Mouse (Mus musculus) liver, embryonic 11.5 days (tissue): ENCODE measurements around the gene Kng1. TPM values are rescaled to one million over a fixed set of nuclear protein-coding genes. Genes with fewer than 3 reads are reported as not detected.
"Not testable (repeated sequence)": the region's sequence is repeated elsewhere in the genome, so short reads cannot be mapped to it uniquely, and the experiment has no call there.

Experiments used
- ATAC-seq: fragments of 200-750 bp; cut with Nextera tagmentation; replicated peaks from 2 replicates; pipeline ENCODE4 v1.8.0; 2017; ENCODE audit warnings: moderate number of reproducible peaks, mild to moderate bottlenecking, moderate TSS enrichment, moderate library complexity; ENCODE audit not compliant: low FRiP score
- DNase-seq: peaks from one replicate; pipeline ENCODE4 v3.0.0-alpha.2; 2017; ENCODE audit warnings: low spot score
- H3K27ac ChIP-seq: fragments of 300-500 bp; sonication (generic); 2 replicates; pipeline ENCODE4 v1.5.1; 2014; ENCODE audit warnings: mild to moderate bottlenecking, low read depth, low read length, control low read depth
- H3K27me3 ChIP-seq: fragments of 300-500 bp; sonication (generic); replicated peaks from 2 replicates; pipeline ENCODE4 v1.6.1; 2014; ENCODE audit warnings: low read length, mixed read lengths; ENCODE audit not compliant: control insufficient read depth, insufficient read depth
- H3K36me3 ChIP-seq: fragments of 300-500 bp; sonication (generic); 2 replicates; pipeline ENCODE4 v1.6.1; 2014; ENCODE audit warnings: mild to moderate bottlenecking, low read length, moderate library complexity, mixed read lengths; ENCODE audit not compliant: control insufficient read depth, insufficient read depth
- H3K4me1 ChIP-seq: fragments of 300-500 bp; sonication (generic); replicated peaks from 2 replicates; pipeline ENCODE4 v1.6.1; 2014; ENCODE audit warnings: low read length, mixed read lengths; ENCODE audit not compliant: control insufficient read depth, insufficient read depth
- H3K4me2 ChIP-seq: fragments of 300-500 bp; sonication (generic); 2 replicates; pipeline ENCODE4 v1.6.1; 2014; ENCODE audit warnings: mild to moderate bottlenecking, control low read depth, moderate library complexity
- H3K4me3 ChIP-seq: fragments of 300-500 bp; sonication (generic); 2 replicates; pipeline ENCODE4 v1.5.1; 2014; ENCODE audit warnings: low read depth, low read length, control low read depth
- H3K9ac ChIP-seq: fragments of 300-500 bp; sonication (generic); 2 replicates; pipeline ENCODE4 v1.6.1; 2014; ENCODE audit warnings: low read depth, low read length, control low read depth
- H3K9me3 ChIP-seq: fragments of 300-500 bp; sonication (generic); 2 replicates; pipeline ENCODE4 v1.6.1; 2016; ENCODE audit warnings: low read length, inconsistent platforms, mixed read lengths; ENCODE audit not compliant: control insufficient read depth
- WGBS: fragments of 180-500 bp; shearing (Covaris S2); extraction: QIAGEN DNeasy Blood & Tissue Kit; methylation state at CpG from one replicate; pipeline ENCODE4 v1.1.7; 2014; 5-methylcytosine and 5-hydroxymethylcytosine counted together
- polyA plus RNA-seq: library from polyadenylated mRNA; unstranded; fragments of >200 nt; fragmentation: Nextera tagmentation; extraction: Ambion mirVana; gene quantifications from 2 replicates; pipeline ENCODE4 v1.2.1, GENCODE M21; 2014

The Kng1 gene
- polyA plus RNA-seq, 1 experiment from 2014 or later: 87.0 TPM

DNA sequence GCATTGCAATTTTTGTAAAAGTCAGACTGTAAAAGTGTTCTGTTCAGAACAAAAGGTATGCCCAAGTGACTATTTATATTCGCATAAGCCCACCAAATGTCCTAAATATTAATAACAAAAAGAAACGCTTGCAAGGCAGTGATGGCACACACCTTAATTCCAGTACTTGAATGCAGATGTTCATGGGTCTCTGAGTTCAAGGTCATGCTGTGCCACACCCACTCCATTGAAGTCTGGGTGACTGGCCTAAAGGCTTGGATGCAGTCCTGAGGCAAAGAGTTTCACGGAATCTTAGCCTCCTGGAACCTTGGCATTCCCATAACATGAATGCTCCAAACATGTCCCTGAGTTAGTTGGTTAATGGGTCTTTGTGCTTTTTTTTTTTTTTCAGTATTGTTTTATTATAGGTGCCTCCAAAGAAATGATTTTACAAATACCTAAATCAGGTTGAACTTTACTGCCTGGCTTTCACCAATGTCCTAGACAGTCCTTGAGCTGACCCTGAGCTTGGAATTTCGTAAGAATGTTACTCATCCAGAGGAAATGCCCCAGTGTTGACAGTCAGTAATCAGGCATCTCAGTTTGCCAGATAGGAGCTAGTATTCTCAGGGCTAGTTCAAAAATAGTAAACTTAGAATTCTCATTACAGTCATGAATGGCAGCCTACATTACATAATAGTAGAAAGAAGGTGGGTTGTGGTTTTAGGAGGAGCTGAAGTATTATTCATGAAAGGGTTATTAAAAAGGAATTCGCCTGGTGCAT is 26.8 kb upstream of the Kng1 start:
- DNase-seq (no peak), ATAC-seq (no peak)
- H3K27me3 ChIP-seq: no peaks in the 10 kb centered on the region
- no peak overlapping the region for H3K27ac ChIP-seq
- no peaks in the 10 kb centered on the region for H3K4me1 ChIP-seq
- H3K4me2 ChIP-seq: no peak overlapping the region
- no peaks in the 10 kb centered on the region for H3K9me3 ChIP-seq
- H3K9ac ChIP-seq: no peak overlapping the region
- no peaks in the 10 kb centered on the region for H3K36me3 ChIP-seq
- WGBS: 79% methylated on average over 5 of the region's 5 CpGs
- H3K4me3 ChIP-seq: no peak overlapping the region

DNA sequence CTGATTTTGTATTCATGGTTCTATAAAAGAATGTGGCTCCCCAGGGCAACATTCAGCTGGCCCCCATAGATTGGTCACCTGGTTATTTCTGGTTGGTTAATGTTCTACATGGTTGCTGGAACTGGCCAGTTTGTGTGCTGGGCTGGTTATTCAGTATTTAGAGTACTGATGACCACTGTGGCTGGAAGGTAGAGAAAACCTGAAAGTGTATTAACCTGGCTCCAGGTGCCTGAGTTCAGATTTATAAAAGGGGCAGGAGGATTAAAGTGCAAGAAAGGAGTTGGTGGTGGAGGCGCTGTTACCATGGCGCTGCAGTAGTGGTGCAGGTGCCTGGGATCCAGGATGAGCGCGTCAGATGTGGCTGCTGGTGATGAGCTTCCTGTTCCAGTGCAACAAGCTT is 24.0 kb upstream of the Kng1 start:
- ATAC-seq: no peak
- WGBS: 90% methylated on average over 4 of the region's 4 CpGs

DNA sequence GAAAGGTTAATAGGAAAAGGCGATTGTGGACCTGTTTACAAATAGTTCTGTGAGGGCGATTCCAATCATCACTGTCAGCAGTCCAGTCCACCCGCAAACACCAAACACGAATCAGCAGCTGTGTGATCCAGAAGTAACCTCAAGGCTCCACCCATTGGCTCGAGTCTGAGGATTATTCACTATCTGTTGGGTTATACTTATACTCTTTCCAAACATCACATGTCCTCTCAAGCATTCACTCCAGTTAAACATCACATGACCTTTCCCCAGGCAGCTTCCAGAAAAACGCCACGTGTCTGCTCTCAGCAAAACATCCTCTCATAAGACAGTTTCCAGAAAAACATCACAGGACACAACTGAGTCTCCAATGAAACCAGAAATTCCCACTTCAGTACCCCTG is 19.9 kb upstream of the Kng1 start:
- WGBS: 80% methylated on average over 7 of the region's 7 CpGs
- Histone ChIP-seq H3K9me3 (no peaks in the 10 kb centered on the region), H3K9ac (no peak overlapping the region), H3K27me3 (no peaks in the 10 kb centered on the region), H3K4me2 (no peak overlapping the region), H3K4me3 (no peak overlapping the region), H3K36me3 (no peaks in the 10 kb centered on the region), H3K27ac (no peak overlapping the region), H3K4me1 (no peaks in the 10 kb centered on the region)
- DNase-seq (no peak), ATAC-seq (no peak)

More for the DNA sequence above, 24.0 kb upstream of the Kng1 start:
- no peak overlapping the region for H3K27ac ChIP-seq
- no peak overlapping the region for H3K4me3 ChIP-seq
- no peak overlapping the region for H3K4me2 ChIP-seq
- H3K36me3 ChIP-seq: no peaks in the 10 kb centered on the region
- no peaks in the 10 kb centered on the region for H3K9me3 ChIP-seq
- H3K4me1 ChIP-seq: no peaks in the 10 kb centered on the region
- H3K27me3 ChIP-seq: no peaks in the 10 kb centered on the region
- no peak overlapping the region for H3K9ac ChIP-seq
- no peak for DNase-seq

- Histone ChIP-seq H3K4me1 (no peaks in the 10 kb centered on the region), H3K36me3 (no peaks in the 10 kb centered on the region), H3K9ac (no peak overlapping the region), H3K9me3 (no peaks in the 10 kb centered on the region), H3K27ac (no peak overlapping the region), H3K4me3 (no peak overlapping the region), H3K27me3 (no peaks in the 10 kb centered on the region), H3K4me2 (no peak overlapping the region)
- WGBS: 92% methylated on average over 4 of the region's 4 CpGs
- no peak for DNase-seq
- ATAC-seq: no peak
These were observed 18.4 kb upstream of the Kng1 start for GRCm38 (mm10) chr16:23039281-23039680.

- Histone ChIP-seq H3K36me3 (no peaks in the 10 kb centered on the region), H3K4me1 (no peaks in the 10 kb centered on the region), H3K27me3 (no peaks in the 10 kb centered on the region), H3K9ac (no peak overlapping the region), H3K27ac (no peak overlapping the region), H3K4me3 (no peak overlapping the region), H3K4me2 (no peak overlapping the region), H3K9me3 (no peaks in the 10 kb centered on the region)
- 30% methylated on average over 4 of the region's 4 CpGs for WGBS
- ATAC-seq (no peak), DNase-seq (no peak)
These were observed 16.8 kb upstream of the Kng1 start for GRCm38 (mm10) chr16:23040876-23041275.

DNA sequence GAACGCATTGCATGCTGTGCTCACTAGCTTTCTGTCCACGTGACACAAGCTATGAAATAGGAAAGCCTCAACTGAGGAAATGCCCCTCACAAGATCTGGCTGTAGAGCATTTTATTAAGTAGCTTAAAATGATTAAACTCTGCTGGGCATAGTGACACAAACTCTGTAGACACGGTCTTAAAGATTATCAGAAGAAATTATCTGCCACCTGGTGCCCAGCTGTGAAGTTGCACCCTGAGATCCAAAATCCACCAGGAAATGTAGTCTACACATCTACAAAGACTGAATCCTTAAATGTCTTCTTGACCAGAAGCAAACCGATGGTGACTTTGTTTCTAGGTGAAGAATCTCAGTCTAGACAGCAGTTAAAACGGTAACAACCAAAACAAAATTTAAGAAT is 11.3 kb upstream of the Kng1 start:
- WGBS: 65% methylated on average over 5 of the region's 5 CpGs

DNA sequence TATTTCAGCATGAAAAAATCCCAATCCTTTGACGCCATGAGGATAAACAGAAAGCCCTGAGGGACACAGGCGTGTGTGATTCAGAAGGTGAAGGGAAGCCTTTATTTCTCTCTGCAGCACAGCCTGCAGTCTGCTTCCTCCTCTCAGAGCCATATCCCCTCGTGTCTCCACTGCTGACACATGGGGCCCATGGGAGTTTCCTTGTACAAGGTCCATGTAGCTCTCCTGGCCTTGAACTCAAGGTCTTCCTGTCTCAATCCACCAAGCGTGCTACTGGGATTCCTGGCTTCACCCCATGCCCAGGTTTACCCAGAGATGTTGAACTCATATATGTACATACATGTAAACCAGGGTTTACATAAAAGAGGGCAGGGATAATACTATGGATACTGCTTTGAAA is 2.0 kb downstream of the Kng1 start:
- not testable (repeated sequence) for H3K27ac ChIP-seq, H3K4me3 ChIP-seq, ATAC-seq, H3K4me1 ChIP-seq, H3K4me2 ChIP-seq, DNase-seq, H3K9ac ChIP-seq, H3K36me3 ChIP-seq, H3K27me3 ChIP-seq, H3K9me3 ChIP-seq
- 59% methylated on average over 4 of the region's 4 CpGs for WGBS

More for the DNA sequence above, 11.3 kb upstream of the Kng1 start:
- Histone ChIP-seq H3K27ac (no peak overlapping the region), H3K4me2 (no peak overlapping the region), H3K9me3 (no peaks in the 10 kb centered on the region), H3K36me3 (no peaks in the 10 kb centered on the region), H3K4me3 (no peak overlapping the region), H3K9ac (no peak overlapping the region), H3K27me3 (no peaks in the 10 kb centered on the region), H3K4me1 (no peaks in the 10 kb centered on the region)
- DNase-seq: no peak
- ATAC-seq: no peak

- H3K9me3 ChIP-seq, DNase-seq, H3K27me3 ChIP-seq, H3K4me2 ChIP-seq, H3K9ac ChIP-seq, ATAC-seq, H3K4me3 ChIP-seq, H3K36me3 ChIP-seq, H3K27ac ChIP-seq, H3K4me1 ChIP-seq: not testable (repeated sequence)
- WGBS: 74% methylated on average over 5 of the region's 5 CpGs
These were observed 3.2 kb downstream of the Kng1 start for GRCm38 (mm10) chr16:23060781-23061325.

DNA sequence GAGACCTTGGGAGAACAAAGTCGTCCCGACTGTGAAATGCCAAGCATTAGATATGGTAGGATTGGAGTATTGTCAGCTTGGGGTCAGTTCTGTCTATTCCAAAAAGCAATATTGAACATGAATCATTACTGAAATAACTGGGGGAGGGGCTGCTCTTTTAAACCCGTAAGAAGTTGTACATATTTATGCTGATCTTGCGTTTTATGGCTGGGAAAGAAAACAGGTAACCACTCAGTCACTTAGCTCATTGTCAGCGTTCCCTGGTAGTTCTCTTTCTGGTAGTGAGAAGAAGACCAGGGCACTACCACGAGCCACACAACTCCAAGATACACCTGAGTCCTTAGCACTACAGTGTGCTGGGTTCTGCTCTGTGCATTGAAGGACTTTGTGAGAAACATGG is 19.9 kb downstream of the Kng1 start:
- not testable (repeated sequence) for H3K4me3 ChIP-seq, H3K4me1 ChIP-seq, H3K9me3 ChIP-seq, H3K27me3 ChIP-seq, H3K27ac ChIP-seq, H3K4me2 ChIP-seq, H3K36me3 ChIP-seq, H3K9ac ChIP-seq, DNase-seq, ATAC-seq
- 85% methylated on average over 6 of the region's 6 CpGs for WGBS
